Mouse (Mus musculus) 3T3-L1 (cell line): ENCODE data around the gene 1700028K03Rik.

Experiments
- DNase-seq: peaks from one replicate; pipeline ENCODE4 v3.0.0-alpha.2; 2015; ENCODE audit warnings: low read depth, low spot score

Gene 1700028K03Rik

DNA sequence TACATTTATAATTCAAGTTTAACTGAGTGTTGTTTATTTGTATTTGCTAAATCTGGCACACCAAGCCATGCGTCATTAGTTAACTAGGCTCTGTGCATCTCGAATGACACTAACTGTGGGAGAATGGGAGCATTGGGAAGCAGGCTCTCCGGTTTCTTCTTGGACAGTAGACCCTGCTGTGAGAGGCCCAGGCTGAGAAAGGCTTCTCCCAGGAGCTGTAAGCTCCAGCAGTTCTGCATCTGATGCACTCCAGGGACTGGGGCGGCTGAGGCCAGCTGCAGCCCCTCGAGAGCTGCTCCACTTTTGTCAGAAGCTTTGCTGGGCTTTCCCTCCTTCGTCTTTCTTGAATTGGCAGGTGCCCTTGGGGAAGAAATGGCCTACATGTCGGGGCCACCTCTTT, 7.2 kb downstream of the 1700028K03Rik start:
- DNase-seq = no peak

GRCm38 (mm10) chr5:107545927-107546326, 11.4 kb downstream of the 1700028K03Rik start:
- DNase-seq = no peak

DNA sequence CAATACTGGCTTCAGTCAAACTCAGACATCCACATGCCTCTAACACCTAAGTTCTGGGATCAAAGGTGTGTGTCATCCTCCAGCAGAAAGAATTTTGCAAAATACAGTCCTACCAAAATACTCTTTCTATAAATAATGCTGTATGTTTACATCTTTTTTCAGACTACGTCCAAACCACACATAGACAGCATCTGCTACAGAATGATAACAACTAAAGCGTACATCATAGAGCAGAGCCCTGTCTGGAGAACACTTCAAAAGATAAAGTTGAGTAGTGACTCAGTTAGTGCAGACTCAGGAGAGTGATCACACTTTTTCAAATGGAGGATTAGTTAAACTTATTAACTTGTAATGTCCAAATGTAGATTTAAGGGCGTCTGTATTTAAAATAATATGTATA, 13.4 kb downstream of the 1700028K03Rik start:
- DNase-seq = no peak

DNA sequence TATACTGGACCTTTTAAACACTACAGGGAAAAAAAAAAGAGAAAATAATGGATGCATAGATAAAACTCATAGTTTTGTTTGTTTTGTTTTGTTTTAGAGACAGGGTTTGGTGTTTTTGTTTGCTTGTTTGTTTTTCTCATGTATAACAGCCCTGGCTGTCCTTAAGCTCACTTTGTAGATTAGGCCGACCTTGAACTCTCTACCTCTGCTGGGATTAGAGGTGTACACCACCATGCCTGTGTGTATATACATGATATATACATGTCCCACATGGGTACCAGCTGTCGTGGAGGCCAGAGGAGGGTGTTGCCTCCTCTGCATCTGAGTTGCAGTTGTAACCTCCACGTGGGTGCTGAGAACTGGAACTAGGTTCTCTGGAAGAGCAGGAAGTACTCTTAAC, 13.9 kb downstream of the 1700028K03Rik start:
- no peak for DNase-seq

DNA sequence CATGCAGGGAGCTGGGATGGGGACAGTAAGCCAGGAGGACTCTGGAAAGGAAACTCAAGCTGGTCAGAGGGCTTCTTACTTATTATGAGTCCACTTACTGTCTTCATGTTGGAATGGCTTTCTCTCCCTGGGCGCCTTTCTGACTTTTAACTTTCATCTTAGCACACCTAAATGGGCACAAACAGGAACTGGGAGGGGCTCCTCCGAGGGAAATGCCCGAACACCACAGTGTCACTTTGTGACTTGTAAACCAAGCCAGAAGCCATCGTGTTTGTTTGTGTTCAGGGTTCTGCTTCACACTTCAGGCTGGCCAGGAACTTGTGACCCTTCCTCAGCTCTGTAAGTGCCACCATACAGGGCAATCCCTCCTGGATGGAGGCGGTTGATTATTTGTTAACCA, 19.8 kb downstream of the 1700028K03Rik start:
- DNase-seq = no peak

GRCm38 (mm10) chr5:107556969-107557368, 22.5 kb downstream of the 1700028K03Rik start:
- no peak for DNase-seq

- no peak for DNase-seq
These were observed 34.6 kb downstream of the 1700028K03Rik start for GRCm38 (mm10) chr5:107569148-107569547.

DNA sequence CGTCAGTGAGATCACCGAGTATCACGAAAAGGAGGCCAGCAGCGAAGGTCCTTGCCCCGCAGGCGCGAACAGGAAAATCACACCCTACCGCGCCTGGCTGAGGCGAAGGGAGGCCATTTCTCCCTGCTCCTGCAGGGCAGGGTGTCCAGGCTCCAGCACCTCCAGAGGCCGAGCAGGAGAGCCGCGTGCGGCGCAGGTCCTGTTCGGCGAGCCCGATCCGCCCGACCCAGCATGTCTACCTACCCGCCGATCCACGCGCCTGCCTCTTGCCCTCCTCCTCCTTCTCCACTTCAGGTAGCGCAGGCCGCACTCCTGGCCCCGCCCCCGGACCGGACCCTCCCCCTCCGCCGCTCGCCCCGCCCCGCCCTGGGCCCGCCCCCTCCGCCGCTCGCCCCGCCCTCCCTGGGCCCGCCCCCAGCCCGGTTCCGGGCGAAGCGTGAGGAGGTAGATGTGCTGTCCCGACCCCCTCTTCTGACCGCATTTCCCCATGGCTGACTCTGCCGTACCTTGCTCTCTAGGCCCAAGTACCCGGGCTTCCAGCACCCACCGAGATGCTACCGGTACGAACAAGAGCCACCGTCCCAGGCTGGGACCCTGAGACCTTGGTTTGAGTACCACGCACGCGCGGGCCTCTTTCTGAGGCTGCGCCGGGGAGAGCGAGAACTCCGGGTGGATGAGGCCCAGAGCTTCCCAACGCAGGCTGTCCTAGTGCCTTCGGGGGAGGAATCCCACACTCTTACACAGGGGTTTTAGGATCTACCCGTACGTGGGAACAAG, 63.0 kb downstream of the 1700028K03Rik start, which contains the start of the genes Rpap2 and Glmn:
Gene Rpap2 (plus strand): TSS at position 73 of the 777 bp plus-strand sequence.
Gene Glmn (minus strand): TSS at position 588 of the 777 bp plus-strand sequence.
- DNase-seq = peak; percentile 85

DNA sequence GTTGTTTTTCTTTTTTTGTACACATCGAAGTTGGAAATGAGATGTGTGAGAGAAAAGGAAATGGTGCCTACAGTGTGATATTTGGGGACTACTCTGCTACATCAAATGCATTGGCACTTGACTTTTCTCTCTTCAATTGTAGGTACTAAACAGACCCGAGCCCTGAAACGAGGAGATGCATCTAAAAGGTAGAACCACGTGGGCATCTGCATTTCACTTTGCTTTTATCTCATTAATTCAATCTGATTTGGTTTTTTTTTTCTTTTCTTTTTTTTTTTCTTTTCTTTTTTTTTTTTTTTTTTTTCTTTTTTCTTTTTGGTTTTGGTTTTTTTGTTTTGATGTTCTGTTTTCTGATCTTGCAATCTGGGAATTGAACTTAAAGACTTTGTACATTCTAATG, 63.9 kb downstream of the 1700028K03Rik start:
- DNase-seq = peak; percentile 20
